Mouse (Mus musculus) heart, adult 10 weeks (tissue): ENCODE results near the gene Usp5. TPM values are rescaled to one million over a fixed set of nuclear protein-coding genes. Genes with fewer than 3 reads are reported as not detected.

Source experiments
- polyA plus RNA-seq: library from polyadenylated mRNA; stranded (reverse); fragments of 350-450 nt; fragmentation: Illumina TruSeq; extraction: RNeasy Lipid Tissue Mini Kit (QIAGEN cat#74804); gene quantifications from one replicate; pipeline ENCODE4 v1.2.3, GENCODE M21; 2014; ENCODE audit warnings: low read depth, low replicate concordance

Gene Usp5
- 65.2 TPM for polyA plus RNA-seq

DNA sequence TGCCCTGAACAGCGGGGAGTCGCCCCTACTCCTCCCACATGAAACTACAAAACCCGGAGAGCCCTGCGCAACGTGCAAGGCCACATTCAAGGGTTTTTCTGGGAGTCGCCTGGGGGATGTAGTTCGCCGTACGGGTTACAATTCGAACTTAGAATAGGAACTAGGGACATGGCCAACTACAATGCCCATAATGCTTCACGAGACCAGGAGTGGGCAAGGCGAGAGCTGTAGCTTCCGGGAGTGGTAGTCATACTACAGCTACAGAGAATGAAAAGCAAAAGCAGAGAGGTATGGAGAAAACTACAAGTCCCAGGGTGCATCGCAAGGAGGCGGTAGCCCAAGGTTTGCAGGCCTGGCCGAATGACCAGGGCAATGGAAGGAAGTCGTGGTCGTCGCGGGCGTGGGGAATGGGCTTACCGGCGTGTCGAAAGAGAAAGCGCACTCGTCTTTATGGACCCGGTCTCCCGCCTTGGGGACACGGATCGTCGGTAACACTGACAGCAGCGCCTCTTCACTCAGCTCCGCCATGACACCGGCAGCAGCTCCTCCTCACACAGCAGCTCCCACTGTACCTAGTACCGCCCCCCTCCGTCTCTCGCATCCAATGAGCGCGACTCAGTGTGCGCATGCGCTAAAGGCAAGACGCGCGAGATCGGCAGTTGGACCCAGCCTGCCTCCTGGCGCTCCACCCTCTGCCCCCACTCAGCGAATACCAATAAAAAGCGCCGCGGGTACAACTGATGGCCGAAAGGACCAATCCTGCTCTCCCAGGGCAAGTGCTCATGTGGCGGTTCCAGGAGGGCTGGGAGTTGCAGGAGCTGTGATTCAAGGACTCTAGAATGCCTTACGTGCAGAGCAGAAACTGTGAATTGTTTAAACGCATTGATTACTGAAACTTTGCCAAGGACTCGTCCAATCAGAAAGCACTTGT lies at the start of gene Usp5, which contains the start of gene Cdca3:
Gene Usp5 (minus strand): TSS at position 617 of the 931 bp plus-strand sequence.
Gene Cdca3 (plus strand): TSS at position 680 of the 931 bp plus-strand sequence.

DNA sequence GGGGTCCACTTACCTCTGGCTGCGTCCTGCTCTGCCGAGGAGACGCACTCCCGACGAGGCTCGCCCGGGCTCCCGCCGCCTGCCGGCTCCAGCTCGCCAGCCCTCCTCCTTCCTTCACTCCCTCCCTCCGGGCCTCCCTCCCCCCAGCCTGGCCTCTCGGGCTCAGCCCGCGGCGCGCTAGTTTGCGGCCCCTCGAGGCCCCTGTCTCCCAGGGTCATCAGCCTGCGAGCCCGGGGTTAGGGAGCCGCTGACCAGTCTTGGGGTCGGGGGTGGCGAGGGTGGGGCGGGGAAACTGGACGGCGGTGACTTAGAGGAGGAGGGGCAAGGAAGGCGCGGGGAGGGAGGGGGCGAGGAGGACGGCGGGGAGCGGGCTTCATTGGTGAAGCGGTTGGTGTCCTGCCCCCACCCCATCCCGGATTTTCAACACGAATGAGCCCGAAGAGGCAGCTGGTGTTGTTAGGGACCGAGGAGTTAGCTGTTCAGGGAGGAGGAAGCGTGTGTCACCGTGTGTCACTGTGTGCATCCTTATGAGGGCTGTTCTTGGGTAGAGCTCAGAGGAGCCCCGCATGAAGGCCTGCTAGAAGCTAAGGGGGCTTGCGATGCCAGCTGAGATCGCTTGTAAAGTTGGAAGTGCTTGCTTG lies 34.5 kb upstream of the Usp5 start, which contains the start of gene Gpr162:
Gene Gpr162 (minus strand): TSS at position 326 of the 641 bp plus-strand sequence.

DNA sequence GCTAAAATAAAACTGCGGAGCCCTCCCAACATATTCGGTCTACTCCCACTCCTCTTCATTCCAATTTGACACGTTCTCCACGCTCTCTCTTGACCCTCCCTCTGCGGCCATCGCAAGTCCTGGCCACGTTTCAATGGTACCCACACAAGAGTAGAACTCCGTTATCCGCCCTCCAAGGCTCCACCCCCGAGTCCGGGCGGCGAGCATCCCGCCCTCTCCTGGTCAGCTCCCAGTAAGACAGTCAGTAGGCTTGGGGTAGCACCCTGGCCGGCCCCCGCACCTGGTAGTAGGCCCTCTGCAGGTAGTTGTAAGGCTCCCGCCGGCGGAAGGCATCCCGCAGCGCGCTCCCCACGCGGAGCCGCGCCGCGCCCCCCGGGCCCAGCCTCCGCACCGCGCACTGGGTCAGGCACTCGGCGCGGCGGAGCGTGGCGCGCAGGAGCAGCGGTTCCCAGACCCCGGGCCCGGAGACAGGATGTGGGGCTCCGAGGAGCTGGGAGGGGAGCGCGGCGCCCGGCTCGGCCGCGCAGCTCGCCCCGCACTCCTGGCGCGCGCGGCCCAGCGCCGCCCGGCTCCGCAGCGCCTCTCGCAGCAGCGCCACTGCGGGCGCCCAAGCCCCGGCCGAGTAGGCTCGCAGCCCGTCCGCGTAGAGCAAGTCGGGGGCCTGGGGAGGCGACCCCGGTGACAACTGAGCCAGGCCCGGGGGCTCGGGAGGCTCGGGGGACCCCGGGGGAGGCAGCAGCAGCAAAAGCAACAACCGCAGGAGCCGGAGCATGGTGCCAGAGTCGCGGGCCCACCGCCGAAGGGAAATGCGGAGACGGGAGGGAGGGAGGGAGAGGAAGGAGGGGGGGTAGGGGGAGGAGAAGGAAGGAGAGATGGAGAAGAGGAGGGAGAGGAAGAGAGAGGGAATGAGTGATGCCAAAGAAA lies 27.9 kb upstream of the Usp5 start, which contains the start of gene P3h3:
Gene P3h3 (minus strand): TSS at position 837 of the 924 bp plus-strand sequence.

DNA sequence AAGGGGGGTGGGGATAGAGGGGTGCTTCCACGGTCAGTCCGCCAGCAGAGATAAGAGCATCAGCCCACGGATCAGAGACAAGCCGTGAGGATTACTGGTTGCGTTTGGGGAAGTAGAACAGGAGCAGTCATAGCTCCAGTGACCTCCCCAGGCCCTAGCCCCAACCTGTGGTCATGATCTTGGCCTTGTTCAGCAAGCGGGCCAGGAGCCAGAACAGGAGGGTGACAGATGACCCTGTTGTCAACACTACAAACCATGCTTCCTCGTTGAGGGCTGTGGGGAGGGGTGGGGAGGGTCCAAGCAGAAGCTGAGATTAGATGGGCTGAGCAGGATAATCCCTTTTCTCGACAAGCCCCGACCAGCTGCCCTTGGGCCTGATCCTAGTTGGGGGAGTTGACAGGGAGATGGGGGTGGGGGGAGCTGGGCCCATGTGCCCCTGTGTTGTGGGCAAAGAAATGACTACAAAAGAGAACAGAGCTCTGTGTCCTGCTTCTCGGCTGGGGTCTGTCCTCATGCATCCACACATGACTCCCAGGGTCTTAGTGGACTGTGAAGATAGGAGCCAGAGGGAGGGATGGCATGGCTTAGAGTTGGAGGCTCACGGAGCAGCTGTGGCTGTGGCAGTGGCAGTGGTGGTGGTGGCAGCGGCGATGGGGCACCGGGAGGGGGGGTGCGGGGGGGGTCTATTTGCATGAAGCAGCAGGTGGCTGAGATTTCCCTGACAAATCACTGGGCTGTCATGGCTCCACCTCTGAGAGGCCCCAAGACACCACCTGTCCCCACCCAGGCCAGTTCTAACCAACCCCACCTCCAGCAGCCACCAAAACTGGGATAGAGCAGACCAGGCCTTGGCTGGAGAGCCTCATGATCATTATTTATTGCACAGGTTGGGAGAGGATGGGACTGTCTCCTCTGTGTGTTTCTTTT lies 11.2 kb upstream of the Usp5 start, which contains the start of gene Gnb3:
Gene Gnb3 (minus strand): TSS at position 35 of the 927 bp plus-strand sequence.

DNA sequence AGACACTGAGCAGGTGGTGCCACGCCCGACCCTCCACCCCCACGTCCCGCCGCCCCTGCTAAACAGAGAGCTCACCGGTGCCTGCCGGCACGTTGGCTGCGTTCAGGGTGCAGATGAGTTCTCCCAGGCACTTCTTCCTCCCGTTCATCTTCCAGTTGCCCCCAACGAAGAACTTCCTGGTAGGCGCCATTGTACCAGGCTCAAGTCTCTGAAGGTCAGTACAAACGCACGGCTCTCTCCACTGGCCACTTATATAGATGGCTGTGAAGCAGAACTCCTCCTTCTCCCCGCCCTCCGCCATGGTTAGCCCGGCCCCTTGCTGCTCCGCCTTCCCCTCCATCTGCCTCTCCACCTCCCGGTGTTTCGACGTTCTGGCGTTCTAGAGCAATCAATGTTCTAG lies 15.4 kb downstream of the Usp5 start, which contains the start of gene Tpi1:
Gene Tpi1 (minus strand): TSS at position 364 of the 400 bp plus-strand sequence.

DNA sequence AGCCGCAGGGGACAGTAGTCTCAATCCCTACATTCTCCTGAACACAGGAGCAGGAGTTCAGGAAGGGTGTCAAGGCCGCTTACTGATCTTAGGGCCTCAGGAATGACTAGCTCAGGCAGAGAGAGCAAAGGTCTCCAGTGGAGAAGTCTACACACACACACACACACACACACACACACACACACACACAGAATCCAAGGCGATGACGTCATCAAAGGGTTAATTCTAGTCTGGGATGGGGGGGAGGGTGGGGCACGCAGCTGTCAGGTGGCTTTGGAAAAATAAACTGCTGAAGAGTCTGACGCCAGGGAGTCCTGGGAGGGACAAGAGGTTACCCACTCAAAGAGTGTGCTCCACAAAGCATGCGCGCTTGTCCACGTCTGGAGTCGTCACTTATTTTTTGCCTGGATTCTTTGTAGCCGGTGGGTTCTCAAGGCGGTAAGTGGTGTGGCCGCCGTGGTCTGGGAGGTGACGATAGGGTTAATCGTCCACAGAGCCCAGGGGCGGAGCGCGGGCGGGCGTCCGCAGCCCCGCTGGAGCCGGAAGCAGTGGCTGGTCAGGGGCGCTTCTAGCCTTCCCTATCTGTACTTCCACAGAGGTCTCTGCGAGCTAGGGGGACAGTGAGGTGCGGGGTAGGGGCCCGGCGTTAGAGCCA lies 20.8 kb downstream of the Usp5 start, which contains the start of gene Spsb2:
Gene Spsb2 (plus strand): TSS at position 304 of the 655 bp plus-strand sequence.

DNA sequence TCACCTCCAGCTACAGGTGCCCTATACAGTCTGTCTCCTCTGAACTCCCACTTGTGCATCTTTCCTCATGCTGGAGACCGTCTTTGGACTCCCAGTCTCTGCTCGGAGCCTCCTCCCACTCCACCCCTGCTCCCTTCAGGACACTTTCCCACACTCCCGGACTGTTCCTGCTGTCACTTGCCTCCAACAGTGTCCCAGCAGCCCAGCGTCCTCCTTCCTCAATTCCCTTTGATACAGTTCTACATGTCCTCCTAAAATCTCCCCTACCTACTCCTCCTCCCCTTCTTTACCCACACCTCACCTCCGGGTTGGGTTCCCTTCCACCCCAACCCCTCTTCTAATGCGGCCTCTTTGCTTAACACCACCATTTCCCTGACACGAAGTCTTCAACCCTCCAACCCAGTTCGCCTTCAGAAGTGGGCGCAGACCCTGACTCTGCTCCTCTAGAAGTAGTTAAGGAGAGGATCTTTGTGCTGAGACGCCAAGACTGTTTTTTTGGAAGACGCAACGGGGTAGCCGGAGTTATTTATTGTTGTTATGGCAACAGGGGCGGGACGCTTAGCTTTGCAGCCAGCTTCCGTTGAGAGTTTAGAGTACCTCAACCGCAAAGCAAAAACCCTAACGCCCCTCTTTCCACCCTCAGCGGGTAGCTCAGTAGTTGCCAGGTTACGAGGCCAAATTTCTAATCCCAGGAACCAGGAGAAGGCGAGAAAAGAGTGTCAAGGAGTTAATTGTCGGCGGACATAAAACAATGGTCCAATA lies 49.9 kb downstream of the Usp5 start, which contains the start of gene Lrrc23:
Gene Lrrc23 (minus strand): TSS at position 506 of the 762 bp plus-strand sequence.

DNA sequence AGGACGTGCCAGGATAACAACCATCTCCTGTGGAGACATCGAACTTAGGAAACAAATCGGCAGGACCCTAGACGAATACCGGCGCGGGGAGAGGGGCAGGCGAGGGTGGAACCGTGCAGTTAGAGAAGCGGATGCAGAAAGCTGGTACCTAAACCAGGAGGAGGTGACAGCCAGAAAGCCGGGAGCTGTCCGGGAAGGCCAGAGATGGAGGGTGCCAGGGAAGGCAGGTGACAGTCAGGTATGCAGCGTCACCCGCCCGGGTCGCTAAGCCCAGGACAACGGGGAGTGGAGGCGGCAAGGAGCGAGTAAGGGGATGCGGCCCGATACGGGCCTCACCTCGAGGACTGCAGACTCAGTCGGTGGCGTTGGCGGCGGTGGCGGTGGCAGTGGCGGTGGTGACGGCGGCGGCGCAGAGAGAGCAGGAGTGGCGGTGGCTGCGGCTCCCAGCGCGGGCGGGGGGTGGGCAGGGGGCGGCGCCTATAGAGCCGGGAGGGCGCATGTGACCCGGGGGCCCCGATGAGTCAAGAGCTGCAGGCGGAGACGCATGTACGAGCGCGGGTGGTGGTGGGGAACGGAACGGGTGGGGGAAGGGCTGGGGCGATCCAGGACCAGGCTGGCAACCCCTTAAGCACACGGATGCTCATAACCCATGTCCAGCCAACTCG lies 60.1 kb downstream of the Usp5 start, which contains the start of gene Eno2:
Gene Eno2 (minus strand): TSS at position 573 of the 665 bp plus-strand sequence.

Other genes starting within 250 kb of the Usp5 start
- gene C1s2, start 193.4 kb downstream of the Usp5 start, polyA plus RNA-seq: not detected
- 38.0 TPM for gene Lpcat3, start 166.5 kb downstream of the Usp5 start, polyA plus RNA-seq
- gene Emg1, start 117.3 kb downstream of the Usp5 start, polyA plus RNA-seq: 95.4 TPM
- gene Phb2, start 117.1 kb downstream of the Usp5 start, polyA plus RNA-seq: 219 TPM
- 4.0 TPM for gene Ptpn6, start 90.8 kb downstream of the Usp5 start, polyA plus RNA-seq
- gene Grcc10, start 88.1 kb downstream of the Usp5 start, polyA plus RNA-seq: 240 TPM
- gene Gm45234, start 73.5 kb downstream of the Usp5 start, polyA plus RNA-seq: not detected
- 24.6 TPM for gene Atn1, start 73.0 kb downstream of the Usp5 start, polyA plus RNA-seq
- 1.6 TPM for gene Eno2, start 59.8 kb downstream of the Usp5 start, polyA plus RNA-seq
- 2.5 TPM for gene Lrrc23, start 49.8 kb downstream of the Usp5 start, polyA plus RNA-seq
- 3.0 TPM for gene Spsb2, start 20.8 kb downstream of the Usp5 start, polyA plus RNA-seq
- gene Tpi1, start 15.2 kb downstream of the Usp5 start, polyA plus RNA-seq: 811 TPM
- 0.58 TPM for gene Cdca3, start 63 bp upstream of the Usp5 start, polyA plus RNA-seq
- 11.1 TPM for gene Gnb3, start 10.8 kb upstream of the Usp5 start, polyA plus RNA-seq
- 17.8 TPM for gene P3h3, start 28.3 kb upstream of the Usp5 start, polyA plus RNA-seq
- gene Gpr162, start 34.5 kb upstream of the Usp5 start, polyA plus RNA-seq: 1.1 TPM
- gene Cd4, start 58.7 kb upstream of the Usp5 start, polyA plus RNA-seq: 0.42 TPM
- 1.6 TPM for gene Lag3, start 82.2 kb upstream of the Usp5 start, polyA plus RNA-seq
- gene Ptms, start 90.6 kb upstream of the Usp5 start, polyA plus RNA-seq: 217 TPM
- 190 TPM for gene Mlf2, start 101.9 kb upstream of the Usp5 start, polyA plus RNA-seq
- 103 TPM for gene Cops7a, start 136.1 kb upstream of the Usp5 start, polyA plus RNA-seq
- gene Pianp, start 167.2 kb upstream of the Usp5 start, polyA plus RNA-seq: 0.86 TPM
- gene Zfp384, start 179.7 kb upstream of the Usp5 start, polyA plus RNA-seq: 26.3 TPM
- gene Ing4, start 210.3 kb upstream of the Usp5 start, polyA plus RNA-seq: 36.6 TPM
- gene Acrbp, start 220.2 kb upstream of the Usp5 start, polyA plus RNA-seq: 9.2 TPM
- gene Lpar5, start 238.4 kb upstream of the Usp5 start, polyA plus RNA-seq: not detected